Mouse (Mus musculus): ENCODE measurements around the gene Insm1.

- no peak for TF ChIP-seq CTCF (IDR thresholded peaks at IDR 0.05; ENCODE audit: low read depth, low read length)
- no peak for TF ChIP-seq POLR2A (IDR thresholded peaks at IDR 0.05; ENCODE audit: borderline replicate concordance, low read depth, low read length)
Observed at GRCm38 (mm10) chr2:146225818-146226217, 4.1 kb downstream of the Insm1 start.

All from bone marrow macrophage, adult 2 months (primary cell).